Comparison of ENCODE assay signal across 27 mouse cellular contexts in the genomic region with DNA sequence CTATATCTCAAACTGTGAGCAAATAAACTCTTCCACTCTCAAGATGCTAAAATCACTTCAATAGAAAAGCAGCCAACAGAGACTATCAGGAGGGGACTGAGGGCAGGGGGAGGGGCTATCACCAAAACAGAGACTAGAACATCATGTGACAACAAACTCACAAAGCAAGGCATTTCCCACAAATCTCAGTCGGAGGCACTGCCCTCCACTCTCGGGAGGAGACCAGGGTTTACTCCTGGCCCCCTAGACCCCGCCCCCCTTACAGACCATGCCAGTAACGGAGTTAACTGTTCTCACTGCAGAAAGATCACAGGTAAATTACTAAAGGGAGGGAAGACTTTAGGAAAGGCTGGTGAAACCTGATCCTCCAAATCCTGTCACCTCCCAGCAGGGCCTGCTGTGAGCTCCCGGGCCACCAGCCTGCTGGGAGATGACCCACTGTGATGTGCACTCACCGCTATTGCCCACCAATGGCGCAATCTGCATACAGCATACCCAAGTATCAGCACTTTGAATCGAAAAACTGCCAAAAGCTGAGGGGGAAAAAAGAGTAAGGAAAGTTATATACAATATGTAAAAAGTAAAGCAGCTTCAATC. TPM values are rescaled to one million over a fixed set of nuclear protein-coding genes. Genes with fewer than 3 reads are reported as not detected.
DNase-seq lines count a peak whose midpoint lies in the region; ATAC-seq lines count a peak whose summit lies in the region.
"Had no signal": no experiment of that assay in that cellular context is flagged by ENCODE, and none has a peak within 500 bp of the region (broad histone marks: within the 10 kb centered on the region; RNA-seq: fewer than 3 reads in every experiment).

No protein-coding gene starts in this region.

- no peak for DNase-seq in heart, adult 9 months (ENCODE audit: low spot score in 2 of 2)
- no peak for DNase-seq in midbrain, embryonic 11.5 days (ENCODE audit: low spot score, missing footprints)
- DNase-seq in ES-CJ7 (ENCODE audit: low read depth, low spot score) (peak; percentile 28), WW6 (ENCODE audit: low read depth, low spot score) (peak; percentile 33)
- DNase-seq in liver, embryonic 11.5 days (ENCODE audit: low spot score): no peak
- DNase-seq: adrenal gland, postnatal 36 days; cerebellum, adult 11 months; cerebellum, adult 9-11 months; gastrocnemius, postnatal 36 days; heart, adult 2 months; heart, postnatal 36 days; kidney, adult 8-10 months; left cerebral cortex, postnatal 4 days; lung, postnatal 36 days; retina, postnatal 1 day; right cerebral cortex, postnatal 25 days; spleen, adult 18-20 months; thymus, postnatal 25 days had no signal

- H3K4me2 ChIP-seq in heart, embryonic 11.5 days: no peak overlapping the region
- H3K4me2 ChIP-seq in midbrain, embryonic 11.5 days: no peak overlapping the region
- no peak overlapping the region for H3K4me2 ChIP-seq in midbrain, embryonic 15.5 days
- no peak overlapping the region for H3K4me2 ChIP-seq in liver, embryonic 11.5 days
- H3K4me2 ChIP-seq: heart, embryonic 15.5 days; hindbrain, embryonic 14.5 days; limb, embryonic 15.5 days; liver, embryonic 15.5 days; lung, embryonic 15.5 days; neural tube, embryonic 13.5 days had no signal

- no peak overlapping the region for H3K9ac ChIP-seq in heart, embryonic 11.5 days (ENCODE audit: low read depth, low read length)
- H3K9ac ChIP-seq in midbrain, embryonic 11.5 days (ENCODE audit: low read length): no peak overlapping the region
- no peak overlapping the region for H3K9ac ChIP-seq in midbrain, embryonic 15.5 days
- no peak overlapping the region for H3K9ac ChIP-seq in liver, embryonic 11.5 days (ENCODE audit: low read depth, low read length)
- H3K9ac ChIP-seq: heart, embryonic 15.5 days; hindbrain, embryonic 14.5 days; limb, embryonic 15.5 days; liver, embryonic 15.5 days; lung, embryonic 15.5 days; neural tube, embryonic 13.5 days had no signal

- H3K4me3 ChIP-seq in heart, embryonic 11.5 days (ENCODE audit: low read depth, low read length): no peak overlapping the region
- H3K4me3 ChIP-seq in midbrain, embryonic 11.5 days (ENCODE audit: low read depth, low read length): no peak overlapping the region
- no peak overlapping the region for H3K4me3 ChIP-seq in midbrain, embryonic 15.5 days
- no peak overlapping the region for H3K4me3 ChIP-seq in liver, embryonic 11.5 days (ENCODE audit: low read depth, low read length)
- H3K4me3 ChIP-seq: heart, adult 2 months; heart, embryonic 15.5 days; limb, embryonic 15.5 days; liver, embryonic 15.5 days; lung, embryonic 15.5 days; megakaryocyte, embryonic 14.5 days; neural tube, embryonic 13.5 days had no signal

- WGBS in heart, embryonic 11.5 days (ENCODE audit: insufficient replicate concordance): 24% methylated on average over 8 of the region's 8 CpGs
- 9% methylated on average over 8 of the region's 8 CpGs for WGBS in midbrain, embryonic 11.5 days
- 19% methylated on average over 8 of the region's 8 CpGs for WGBS in midbrain, embryonic 15.5 days
- 44% methylated on average over 8 of the region's 8 CpGs for WGBS in liver, embryonic 11.5 days

- H3K9me3 ChIP-seq in heart, embryonic 11.5 days (replicated peaks; ENCODE audit: control insufficient read depth, low read length): no peaks in the 10 kb centered on the region
- H3K9me3 ChIP-seq in midbrain, embryonic 11.5 days (ENCODE audit: control insufficient read depth, low read length): no peaks in the 10 kb centered on the region
- no peaks in the 10 kb centered on the region for H3K9me3 ChIP-seq in midbrain, embryonic 15.5 days
- no peaks in the 10 kb centered on the region for H3K9me3 ChIP-seq in liver, embryonic 11.5 days (ENCODE audit: control insufficient read depth, low read length)
- H3K9me3 ChIP-seq: heart, embryonic 15.5 days; limb, embryonic 15.5 days; liver, embryonic 15.5 days; lung, embryonic 15.5 days; megakaryocyte, embryonic 14.5 days; neural tube, embryonic 13.5 days had no signal

- H3K27ac ChIP-seq in heart, embryonic 11.5 days (ENCODE audit: low read depth, low read length): no peak overlapping the region
- H3K27ac ChIP-seq in midbrain, embryonic 11.5 days (ENCODE audit: low read depth, low read length): no peak overlapping the region
- H3K27ac ChIP-seq in midbrain, embryonic 15.5 days: no peak overlapping the region
- H3K27ac ChIP-seq in liver, embryonic 11.5 days (ENCODE audit: low read depth, low read length): no peak overlapping the region
- H3K27ac ChIP-seq: heart, adult 2 months; heart, embryonic 15.5 days; hindbrain, embryonic 14.5 days; limb, embryonic 15.5 days; liver, embryonic 15.5 days; lung, embryonic 15.5 days; neural tube, embryonic 13.5 days had no signal

- peaks cover 7% of the 10 kb centered on the region for H3K36me3 ChIP-seq in heart, embryonic 11.5 days (ENCODE audit: control insufficient read depth, insufficient read depth, low read length)
- H3K36me3 ChIP-seq in midbrain, embryonic 11.5 days (ENCODE audit: control insufficient read depth, insufficient read depth, low read length): peaks cover 2% of the 10 kb centered on the region; the same call in 1 of the 2 replicates
- peaks cover 22% of the 10 kb centered on the region; the same call in 1 of the 2 replicates for H3K36me3 ChIP-seq in midbrain, embryonic 15.5 days (replicated peaks)
- H3K36me3 ChIP-seq in liver, embryonic 11.5 days (ENCODE audit: control insufficient read depth, insufficient read depth, low read length): no peaks in the 10 kb centered on the region

- 0 out of 2 replicates have a peak, but pooled peaks have one; percentile 18 for ATAC-seq in heart, embryonic 11.5 days (replicated peaks; ENCODE audit: insufficient number of reproducible peaks, low FRiP score, low TSS enrichment)
- peak; percentile 26; the same call in 1 of the 2 replicates for ATAC-seq in midbrain, embryonic 11.5 days (ENCODE audit: low FRiP score)
- no peak for ATAC-seq in midbrain, embryonic 15.5 days (replicated peaks)
- ATAC-seq in liver, embryonic 11.5 days (replicated peaks; ENCODE audit: low FRiP score): no peak

- H3K4me1 ChIP-seq in heart, embryonic 11.5 days (ENCODE audit: control insufficient read depth, insufficient read depth, low read length): no peaks in the 10 kb centered on the region
- no peaks in the 10 kb centered on the region for H3K4me1 ChIP-seq in midbrain, embryonic 11.5 days (ENCODE audit: control insufficient read depth, insufficient read depth, low read length)
- no peaks in the 10 kb centered on the region for H3K4me1 ChIP-seq in midbrain, embryonic 15.5 days
- no peaks in the 10 kb centered on the region for H3K4me1 ChIP-seq in liver, embryonic 11.5 days (replicated peaks; ENCODE audit: control insufficient read depth, insufficient read depth, low read length)
- H3K4me1 ChIP-seq: limb, embryonic 15.5 days; liver, embryonic 15.5 days; lung, embryonic 15.5 days; neural tube, embryonic 13.5 days had no signal

- no peaks in the 10 kb centered on the region for H3K27me3 ChIP-seq in heart, embryonic 11.5 days (ENCODE audit: control insufficient read depth, insufficient read depth, low read length)
- no peaks in the 10 kb centered on the region for H3K27me3 ChIP-seq in midbrain, embryonic 11.5 days (ENCODE audit: control insufficient read depth, insufficient read depth, low read length)
- no peaks in the 10 kb centered on the region for H3K27me3 ChIP-seq in midbrain, embryonic 15.5 days (replicated peaks)
- no peaks in the 10 kb centered on the region for H3K27me3 ChIP-seq in liver, embryonic 11.5 days (replicated peaks; ENCODE audit: control insufficient read depth, insufficient read depth, low read length)
- H3K27me3 ChIP-seq: heart, embryonic 15.5 days; limb, embryonic 15.5 days; liver, embryonic 15.5 days; lung, embryonic 15.5 days; megakaryocyte, embryonic 14.5 days; neural tube, embryonic 13.5 days had no signal

RNA-seq across cellular contexts. Expression of gene Stard3nl, which starts 23.4 kb away (rescaled TPM):
- polyA plus RNA-seq in heart, embryonic 11.5 days (2014; fragmentation: Nextera tagmentation; extraction: Ambion mirVana): 91.5 and 96.2 TPM in 2 replicates
- 133 and 135 TPM in 2 replicates for polyA plus RNA-seq in midbrain, embryonic 11.5 days (2014; fragmentation: Nextera tagmentation; extraction: Ambion mirVana)
- 204 and 208 TPM in 2 replicates for polyA plus RNA-seq in midbrain, embryonic 15.5 days (2015; fragmentation: Nextera tagmentation; extraction: Ambion mirVana)
- 53.1 and 53.7 TPM in 2 replicates for polyA plus RNA-seq in liver, embryonic 11.5 days (2014; fragmentation: Nextera tagmentation; extraction: Ambion mirVana)

Comparison
In these comparisons a context has a peak if more than half of its experiments do, and no peak if none do; other contexts are left out.
1. ATAC-seq: peak in heart, embryonic 11.5 days (single experiment) and midbrain, embryonic 11.5 days (single experiment); none in midbrain, embryonic 15.5 days (single experiment) and liver, embryonic 11.5 days (single experiment).
2. DNase-seq: peak in ES-CJ7 (single experiment) and WW6 (single experiment); none in heart, adult 9 months (0 of 2), midbrain, embryonic 11.5 days (single experiment) and liver, embryonic 11.5 days (single experiment).